Mouse (Mus musculus) cortical plate, adult 2 months (tissue): ENCODE results near the gene Fgfr2. TPM values are rescaled to one million over a fixed set of nuclear protein-coding genes. Genes with fewer than 3 reads are reported as not detected.

Experiments
- H3K27ac ChIP-seq: fragments of 200-500 bp; 2 replicates; pipeline ENCODE4 v1.5.1; 2012; ENCODE audit warnings: low read length, control low read depth, inconsistent platforms; ENCODE audit not compliant: insufficient read depth
- H3K4me1 ChIP-seq: fragments of 200-500 bp; 2 replicates; pipeline ENCODE4 v1.6.1; 2011; ENCODE audit warnings: low read length; ENCODE audit not compliant: control insufficient read depth, insufficient read depth
- H3K4me3 ChIP-seq: fragments of 200-500 bp; 2 replicates; pipeline ENCODE4 v1.5.1; 2011; ENCODE audit warnings: mild to moderate bottlenecking, low read length, control low read depth; ENCODE audit not compliant: insufficient read depth
- CTCF ChIP-seq: fragments of 200-500 bp; IDR thresholded peaks from 2 replicates; pipeline ENCODE4 v1.5.1; 2011; ENCODE audit warnings: mild to moderate bottlenecking, control low read depth, low read length; ENCODE audit not compliant: insufficient read depth; ENCODE audit errors: extremely low read depth
- POLR2A ChIP-seq: fragments of 200-500 bp; IDR thresholded peaks from 2 replicates; pipeline ENCODE4 v1.6.1; 2011; ENCODE audit warnings: mild to moderate bottlenecking, low read length, control low read depth; ENCODE audit not compliant: insufficient read depth; ENCODE audit errors: extremely low read depth
- polyA plus RNA-seq: library from polyadenylated mRNA; depleted of rRNA; stranded (reverse); fragments of >200 nt; gene quantifications from 2 replicates; pipeline ENCODE4 v1.2.3, GENCODE M21; 2012

The Fgfr2 gene
- polyA plus RNA-seq, 1 experiment = 50.4 TPM

- H3K27ac ChIP-seq = no peak overlapping the region
- H3K4me1 ChIP-seq = peaks cover 9% of the 10 kb centered on the region
- TF ChIP-seq CTCF (no peak), POLR2A (no peak)
Observed at GRCm38 (mm10) chr7:133089621-133090260, 33.4 kb downstream of the Fgfr2 start.

GRCm38 (mm10) chr7:133088830-133089261 lies 34.3 kb downstream of the Fgfr2 start:
- Histone ChIP-seq H3K4me1 (peaks cover 9% of the 10 kb centered on the region), H3K4me3 (no peak overlapping the region), H3K27ac (no peak overlapping the region)
- TF ChIP-seq CTCF (no peak), POLR2A (no peak)

More at GRCm38 (mm10) chr7:133089621-133090260, 33.4 kb downstream of the Fgfr2 start:
- H3K4me3 ChIP-seq = no peak overlapping the region

- TF ChIP-seq CTCF (no peak), POLR2A (no peak)
- Histone ChIP-seq H3K27ac (no peak overlapping the region), H3K4me3 (no peak overlapping the region), H3K4me1 (peaks cover 9% of the 10 kb centered on the region)
Observed at GRCm38 (mm10) chr7:133088411-133088810, 34.7 kb downstream of the Fgfr2 start.

- Histone ChIP-seq H3K27ac (no peak overlapping the region), H3K4me3 (no peak overlapping the region), H3K4me1 (peaks cover 6% of the 10 kb centered on the region)
- no peak for TF ChIP-seq POLR2A
- no peak for TF ChIP-seq CTCF
Observed at GRCm38 (mm10) chr7:133085408-133085807, 37.7 kb downstream of the Fgfr2 start.

DNA sequence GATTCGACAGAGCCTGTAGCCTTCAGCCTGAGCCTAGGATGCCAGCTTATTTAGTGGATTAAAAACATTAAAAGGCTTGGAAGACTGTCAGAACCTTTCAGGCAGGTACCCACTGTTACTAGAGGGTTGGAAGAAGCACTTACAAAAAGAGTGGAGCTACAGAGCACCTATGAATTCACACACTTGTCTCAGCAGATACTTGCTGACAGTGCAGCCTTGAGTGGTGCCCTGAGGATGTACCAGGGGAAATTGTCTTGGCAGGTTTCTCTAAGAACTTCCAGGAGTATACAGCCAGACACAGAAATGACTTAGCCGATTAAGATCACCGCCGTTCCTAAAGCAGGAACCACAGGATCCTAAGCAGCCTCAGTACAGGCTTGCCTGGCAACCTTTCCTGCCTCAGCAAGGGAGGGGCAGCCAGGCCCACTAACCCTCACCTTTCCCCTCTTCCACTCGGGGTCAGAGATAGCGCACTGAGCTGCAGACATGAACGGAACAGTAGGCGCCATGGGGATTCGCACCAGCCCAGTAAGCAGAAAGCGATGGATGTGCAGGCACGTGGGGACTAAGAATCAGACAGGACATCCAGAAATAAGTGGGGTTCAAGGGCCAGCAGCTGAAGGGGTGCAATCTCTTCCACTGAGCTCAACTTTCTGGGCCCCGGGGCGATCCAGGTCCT lies 39.1 kb downstream of the Fgfr2 start:
- H3K27ac ChIP-seq = no peak overlapping the region
- H3K4me1 ChIP-seq = no peaks in the 10 kb centered on the region
- TF ChIP-seq POLR2A = no peak
- no peak for TF ChIP-seq CTCF
- no peak overlapping the region for H3K4me3 ChIP-seq

GRCm38 (mm10) chr7:133078929-133079328 lies 44.2 kb downstream of the Fgfr2 start:
- no peak overlapping the region for H3K4me3 ChIP-seq

DNA sequence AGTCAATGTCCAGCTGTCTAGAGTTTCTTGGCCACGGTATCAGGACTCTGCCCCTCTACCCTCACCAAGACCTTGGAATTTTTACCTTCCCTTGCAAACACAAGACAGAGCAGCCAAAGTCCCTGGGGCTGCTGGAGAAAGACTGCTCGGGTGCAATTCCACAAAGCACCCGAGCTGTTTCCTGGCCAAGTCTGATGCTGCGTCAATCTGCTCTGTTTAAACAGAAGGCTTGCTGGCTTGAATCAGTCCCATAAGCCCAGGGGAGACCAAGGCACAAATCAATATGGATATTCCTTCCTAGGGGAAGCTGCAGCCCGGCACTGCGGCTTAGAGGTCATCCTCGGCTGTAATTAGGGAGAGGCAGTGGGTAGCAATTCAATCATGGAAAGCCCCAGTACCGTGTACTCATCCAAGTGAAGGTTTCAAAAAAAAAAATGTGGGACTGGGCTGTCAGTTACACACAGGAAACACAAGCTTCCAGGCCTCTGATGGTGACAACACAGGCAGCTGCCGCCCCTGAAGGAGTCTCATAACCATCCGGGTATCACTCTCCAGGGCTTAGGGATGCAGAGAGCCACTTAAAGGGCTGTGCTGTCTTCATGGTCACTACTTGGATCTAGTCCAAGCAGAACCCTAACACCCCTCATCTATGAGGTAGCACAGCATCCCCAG lies 48.6 kb downstream of the Fgfr2 start:
- Histone ChIP-seq H3K27ac (no peak overlapping the region), H3K4me3 (no peak overlapping the region), H3K4me1 (no peaks in the 10 kb centered on the region)
- no peak for TF ChIP-seq CTCF
- TF ChIP-seq POLR2A = no peak

More at GRCm38 (mm10) chr7:133078929-133079328, 44.2 kb downstream of the Fgfr2 start:
- H3K4me1 ChIP-seq = no peaks in the 10 kb centered on the region
- TF ChIP-seq CTCF (no peak), POLR2A (no peak)
- no peak overlapping the region for H3K27ac ChIP-seq

DNA sequence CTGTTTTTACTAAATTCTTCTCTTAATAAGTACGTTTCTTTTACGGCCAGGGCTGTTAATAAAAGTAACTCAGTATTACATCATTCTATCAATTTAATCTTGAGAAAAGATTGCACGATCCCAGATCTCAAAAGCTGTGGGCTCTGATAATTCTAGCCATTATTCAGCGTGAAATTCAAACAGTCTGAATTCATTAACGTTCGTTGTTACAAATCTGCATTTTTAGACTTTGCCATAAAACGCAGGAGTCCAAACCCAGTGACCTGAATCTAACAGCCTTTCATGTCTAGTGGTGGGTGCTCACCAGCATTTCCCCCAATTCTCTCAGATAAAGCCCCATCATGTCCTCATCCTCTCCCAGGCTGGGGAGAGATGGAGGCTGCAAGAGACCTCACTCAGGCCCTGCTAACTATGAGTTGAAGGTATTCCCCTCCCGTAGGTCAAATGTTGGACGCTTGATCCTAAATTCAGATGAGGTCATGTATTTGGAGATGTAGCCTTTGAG lies 50.0 kb downstream of the Fgfr2 start:
- no peaks in the 10 kb centered on the region for H3K4me1 ChIP-seq
- TF ChIP-seq CTCF = no peak
- TF ChIP-seq POLR2A = no peak
- H3K27ac ChIP-seq = no peak overlapping the region
- H3K4me3 ChIP-seq = no peak overlapping the region

- TF ChIP-seq POLR2A (no peak), CTCF (no peak)
- Histone ChIP-seq H3K27ac (no peak overlapping the region), H3K4me3 (no peak overlapping the region)
Observed at GRCm38 (mm10) chr7:133072535-133072934, 50.6 kb downstream of the Fgfr2 start.

DNA sequence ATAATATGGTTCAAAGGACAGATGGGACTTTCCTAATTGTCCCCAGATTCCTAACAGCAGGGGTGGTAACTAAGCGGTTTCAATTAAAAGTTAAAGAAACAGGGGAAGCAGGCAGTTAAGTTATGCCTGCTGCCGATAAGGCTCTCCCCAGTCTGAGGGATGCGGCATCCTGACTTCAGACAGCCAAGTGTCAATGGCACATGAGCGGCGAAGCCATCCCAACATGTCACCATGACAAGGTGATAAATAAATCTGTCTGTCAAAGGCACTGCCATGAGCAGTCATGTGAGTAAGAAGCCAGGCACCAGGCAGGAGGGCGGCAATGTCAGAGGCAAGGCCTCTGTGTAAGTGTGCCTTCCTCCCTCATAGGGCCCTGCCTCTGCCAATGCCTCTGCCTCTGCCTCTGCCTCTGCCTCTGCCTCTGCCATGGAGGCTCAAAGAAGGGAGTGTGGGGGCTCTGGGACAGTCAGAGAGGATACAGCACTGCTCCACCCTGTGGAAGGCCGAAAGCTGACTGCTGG lies 55.8 kb downstream of the Fgfr2 start:
- peaks cover 2% of the 10 kb centered on the region for H3K4me1 ChIP-seq
- TF ChIP-seq POLR2A = no peak
- TF ChIP-seq CTCF = no peak

More at GRCm38 (mm10) chr7:133072535-133072934, 50.6 kb downstream of the Fgfr2 start:
- no peaks in the 10 kb centered on the region for H3K4me1 ChIP-seq

DNA sequence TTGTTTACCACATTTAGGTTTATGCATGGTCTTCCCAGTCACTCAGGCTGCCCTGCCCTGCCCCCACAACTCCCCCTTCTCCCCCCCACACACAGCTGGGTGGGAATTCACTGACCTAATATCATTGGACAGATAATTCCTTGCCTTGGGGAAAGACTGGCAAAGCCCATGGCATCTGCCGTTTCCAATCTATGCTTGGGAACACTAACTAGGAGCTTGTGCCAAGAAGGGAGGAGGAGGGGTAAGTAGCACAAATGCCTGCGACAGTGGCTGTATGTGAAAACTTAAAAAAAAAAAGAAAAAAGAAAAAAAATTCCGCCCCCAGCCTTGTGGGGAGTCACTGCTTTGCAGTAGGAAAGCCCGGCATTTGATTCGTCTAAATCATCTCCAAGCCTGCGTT lies 56.4 kb downstream of the Fgfr2 start:
- TF ChIP-seq POLR2A (no peak), CTCF (no peak)
- H3K4me3 ChIP-seq = no peak overlapping the region
- peaks cover 2% of the 10 kb centered on the region for H3K4me1 ChIP-seq
- no peak overlapping the region for H3K27ac ChIP-seq

More for the DNA sequence above, 55.8 kb downstream of the Fgfr2 start:
- Histone ChIP-seq H3K4me3 (no peak overlapping the region), H3K27ac (no peak overlapping the region)
